Mouse (Mus musculus): ENCODE results near the gene Umod. TPM values are rescaled to one million over a fixed set of nuclear protein-coding genes. Genes with fewer than 3 reads are reported as not detected.

Gene Umod
- polyA plus RNA-seq (2012; ENCODE audit: low replicate concordance): not detected in 2 replicates

GRCm38 (mm10) chr7:119479256-119479655 is at the start of gene Umod:
Gene Umod, minus strand, starts transcription at chr7:119479282.

GRCm38 (mm10) chr7:119523389-119523788 is 44.3 kb upstream of the Umod start, which contains the start of gene Pdilt:
Gene Pdilt, minus strand, starts transcription at chr7:119523489.

DNA sequence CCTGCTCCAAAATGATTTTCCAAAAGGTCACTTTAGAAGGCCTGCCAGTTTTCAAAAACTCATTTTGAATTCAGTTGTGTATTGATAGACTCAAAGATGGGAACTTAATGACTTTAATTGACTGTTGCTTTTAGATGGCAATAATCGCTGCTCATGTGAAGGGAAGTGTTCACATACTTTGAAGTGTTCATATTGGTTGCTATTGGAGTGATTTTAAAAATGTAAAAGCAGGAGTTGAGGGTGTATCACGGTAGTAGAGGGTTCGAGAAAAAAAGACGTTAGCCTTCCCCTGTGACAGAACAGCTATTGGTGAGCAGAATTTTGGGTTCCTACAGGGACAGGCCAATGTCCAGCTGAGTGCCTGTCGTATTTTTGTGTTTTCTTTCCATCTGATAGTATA is 40.1 kb upstream of the Umod start, which contains the start of gene Acsm5:
TSS of gene Acsm5 (plus strand) at position 301 of the 400 bp plus-strand sequence.

DNA sequence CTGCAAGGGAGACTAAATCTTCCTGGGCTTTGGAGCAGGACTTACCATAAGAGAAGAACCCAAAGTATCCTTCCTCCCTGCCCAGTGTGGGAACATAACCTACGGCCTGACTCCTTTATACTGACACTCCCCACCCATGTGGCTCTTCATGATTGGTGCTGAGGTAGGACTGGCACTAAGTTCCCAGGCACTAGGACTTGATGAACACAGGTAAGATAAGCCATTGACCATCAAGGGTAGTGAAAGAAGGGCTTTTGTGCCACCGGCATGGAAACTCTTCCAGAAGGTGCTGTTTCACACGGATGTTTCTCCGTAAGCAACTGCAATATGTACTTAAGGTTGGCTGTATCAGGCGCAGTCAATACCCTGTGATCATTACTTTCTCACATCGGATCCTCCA is 19.9 kb downstream of the Umod start, which contains the start of gene Gp2:
TSS of gene Gp2 (minus strand) at position 101 of the 400 bp plus-strand sequence.

Other genes with a start within 250 kb of the Umod start
- gene Gp2, start 20.0 kb downstream of the Umod start, polyA plus RNA-seq (2012; ENCODE audit: low replicate concordance): not detected in 2 replicates
- not detected in 2 replicates for gene Acsm5, start 40.2 kb upstream of the Umod start, polyA plus RNA-seq (2012; ENCODE audit: low replicate concordance)
- not detected in 2 replicates for gene Pdilt, start 44.2 kb upstream of the Umod start, polyA plus RNA-seq (2012; ENCODE audit: low replicate concordance)
- gene Acsm2, start 75.1 kb upstream of the Umod start, polyA plus RNA-seq (2012; ENCODE audit: low replicate concordance): not detected in 2 replicates
- not detected in 2 replicates for gene Acsm1, start 127.7 kb upstream of the Umod start, polyA plus RNA-seq (2012; ENCODE audit: low replicate concordance)
- not detected in 2 replicates for gene Acsm4, start 210.7 kb upstream of the Umod start, polyA plus RNA-seq (2012; ENCODE audit: low replicate concordance)
- gene Thumpd1, start 241.5 kb upstream of the Umod start, polyA plus RNA-seq (2012; ENCODE audit: low replicate concordance): 40.5 and 41.0 TPM in 2 replicates